18 mouse cellular contexts compared by ENCODE assay signal in genomic region chr2:37565579-37565978, GRCm38 (mm10). TPM values are rescaled to one million over a fixed set of nuclear protein-coding genes. Genes with fewer than 3 reads are reported as not detected.
DNase-seq lines count a peak whose midpoint lies in the region; ATAC-seq and TF ChIP-seq lines count a peak whose summit lies in the region.
"Had no signal": no experiment of that assay in that cellular context is flagged by ENCODE, and none has a peak within 500 bp of the region (broad histone marks: within the 10 kb centered on the region; RNA-seq: fewer than 3 reads in every experiment).

No protein-coding gene starts in this region.

- no peaks in the 10 kb centered on the region for H3K9me3 ChIP-seq in heart, postnatal 0 days (replicated peaks; ENCODE audit: control insufficient read depth, low read length)
- no peaks in the 10 kb centered on the region for H3K9me3 ChIP-seq in midbrain, embryonic 14.5 days (ENCODE audit: control insufficient read depth, low read length)
- H3K9me3 ChIP-seq: heart, embryonic 10.5 days; limb, embryonic 15.5 days; midbrain, embryonic 15.5 days; neural tube, embryonic 12.5 days had no signal

- TF ChIP-seq CTCF in heart, postnatal 0 days (IDR thresholded peaks at IDR 0.05; ENCODE audit: low read depth), result no peak

- H3K4me1 ChIP-seq in heart, postnatal 0 days (ENCODE audit: control insufficient read depth, insufficient read depth), result peaks cover 4% of the 10 kb centered on the region; the same call in 1 of the 2 replicates
- no peaks in the 10 kb centered on the region for H3K4me1 ChIP-seq in midbrain, embryonic 14.5 days (ENCODE audit: control insufficient read depth, insufficient read depth, low read length)
- H3K4me1 ChIP-seq: heart, embryonic 10.5 days; limb, embryonic 15.5 days; midbrain, embryonic 15.5 days; neural tube, embryonic 12.5 days had no signal

- H3K9ac ChIP-seq in heart, postnatal 0 days (replicated peaks; ENCODE audit: low read depth, low read length), result no peak overlapping the region
- H3K9ac ChIP-seq in midbrain, embryonic 14.5 days (replicated peaks; ENCODE audit: low read length), result no peak overlapping the region
- H3K9ac ChIP-seq: hindbrain, embryonic 14.5 days; limb, embryonic 15.5 days; midbrain, embryonic 15.5 days; neural tube, embryonic 12.5 days had no signal

- intact Hi-C loops in heart, postnatal 25 days (cut with DNase I), result no loop called here

- no peak overlapping the region for H3K4me3 ChIP-seq in heart, postnatal 0 days (ENCODE audit: low read depth, low read length)
- no peak overlapping the region for H3K4me3 ChIP-seq in midbrain, embryonic 14.5 days (replicated peaks; ENCODE audit: low read depth, low read length)
- H3K4me3 ChIP-seq: heart, embryonic 10.5 days; limb, embryonic 15.5 days; midbrain, embryonic 15.5 days; neural tube, embryonic 12.5 days had no signal

- DNase-seq in heart, postnatal 0 days (ENCODE audit: low spot score), result no peak
- no peak for DNase-seq in heart, postnatal 25 days (ENCODE audit: low spot score)
- peak; percentile 37 for DNase-seq in CD4-positive, CD25-positive, alpha-beta regulatory T cell, adult 2 months (ENCODE audit: low read depth, low spot score)
- peak; percentile 32 for DNase-seq in induced T-regulatory cell, adult 2 months (ENCODE audit: low read depth)
- peak; percentile 42 to 62 for DNase-seq in natural killer cell, adult 2 months (ENCODE audit: low spot score in 2 of 2)
- DNase-seq in midbrain, embryonic 14.5 days, result no peak
- no peak for DNase-seq in frontal cortex, postnatal 25 days (ENCODE audit: low spot score in 2 of 2)
- DNase-seq in left cerebral cortex, adult 18-20 months (ENCODE audit: low spot score in 2 of 2), result no peak
- DNase-seq: cerebellum, adult 8-10 months; embryo, embryonic 11 days; gastrocnemius, postnatal 10 days; lung, postnatal 10 days had no signal

- no peak; the same call in 1 of the 2 replicates for ATAC-seq in heart, postnatal 0 days (ENCODE audit: insufficient read depth, low read depth)
- no peak for ATAC-seq in midbrain, embryonic 14.5 days (ENCODE audit: low FRiP score, low TSS enrichment)
- ATAC-seq: forebrain, embryonic 16.5 days; midbrain, embryonic 15.5 days had no signal

- no peaks in the 10 kb centered on the region for H3K27me3 ChIP-seq in heart, postnatal 0 days (ENCODE audit: control insufficient read depth, insufficient read depth, low read length)
- no peaks in the 10 kb centered on the region for H3K27me3 ChIP-seq in midbrain, embryonic 14.5 days (ENCODE audit: control insufficient read depth, insufficient read depth, low read length)
- H3K27me3 ChIP-seq: limb, embryonic 15.5 days; midbrain, embryonic 15.5 days; neural tube, embryonic 12.5 days had no signal

- peaks cover 74% of the 10 kb centered on the region for H3K36me3 ChIP-seq in heart, postnatal 0 days (replicated peaks; ENCODE audit: control insufficient read depth, insufficient read depth, low read length)
- peaks cover 83% of the 10 kb centered on the region for H3K36me3 ChIP-seq in midbrain, embryonic 14.5 days (ENCODE audit: control insufficient read depth, insufficient read depth, low read length)

- H3K4me2 ChIP-seq in heart, postnatal 0 days (ENCODE audit: low read depth, low read length), result no peak overlapping the region
- H3K4me2 ChIP-seq in midbrain, embryonic 14.5 days (ENCODE audit: low read length), result no peak overlapping the region
- H3K4me2 ChIP-seq: hindbrain, embryonic 14.5 days; limb, embryonic 15.5 days; midbrain, embryonic 15.5 days; neural tube, embryonic 12.5 days had no signal

- 18% methylated on average over 2 of the region's 2 CpGs for WGBS in heart, postnatal 0 days
- 79% methylated on average over 2 of the region's 2 CpGs for WGBS in midbrain, embryonic 14.5 days

- H3K27ac ChIP-seq in heart, postnatal 0 days (ENCODE audit: low read depth), result peak overlapping the region; percentile 46
- H3K27ac ChIP-seq in midbrain, embryonic 14.5 days (replicated peaks; ENCODE audit: low read depth, low read length), result no peak overlapping the region
- H3K27ac ChIP-seq: heart, embryonic 10.5 days; hindbrain, embryonic 14.5 days; limb, embryonic 15.5 days; midbrain, embryonic 15.5 days; neural tube, embryonic 12.5 days had no signal

- no peak for TF ChIP-seq EP300 in heart, postnatal 0 days (IDR thresholded peaks at IDR 0.05; ENCODE audit: low read depth)

RNA-seq across cellular contexts. Expression of gene Gpr21, which starts 49.4 kb away (rescaled TPM):
- total RNA-seq in heart, postnatal 0 days (2014; rRNA removed; ENCODE audit: low replicate concordance), result 0.89 and 2.6 TPM in 2 replicates
- 0.40 and 0.58 TPM in 2 replicates for polyA plus RNA-seq in heart, postnatal 0 days (2015; fragmentation: Nextera tagmentation; extraction: Ambion mirVana)
- total RNA-seq in heart, postnatal 25 days (2021), result under 1 TPM; 0.53 to 0.62 TPM
- polyA plus RNA-seq in midbrain, embryonic 14.5 days (2014; fragmentation: Nextera tagmentation; extraction: Ambion mirVana), result 18.7 and 25.4 TPM in 2 replicates
- total RNA-seq in left cerebral cortex, adult 18-20 months (2021), result 1 to 10 TPM; 4.1 to 5.3 TPM

Comparison
In these comparisons a context has a peak if more than half of its experiments do, and no peak if none do; other contexts are left out.
1. DNase-seq: peak in CD4-positive, CD25-positive, alpha-beta regulatory T cell, adult 2 months (single experiment), induced T-regulatory cell, adult 2 months (single experiment) and natural killer cell, adult 2 months (2 of 2); none in heart, postnatal 0 days (single experiment), heart, postnatal 25 days (single experiment), midbrain, embryonic 14.5 days (single experiment), frontal cortex, postnatal 25 days (0 of 2) and left cerebral cortex, adult 18-20 months (0 of 2).